Comparison of ENCODE assay signal across 10 mouse cellular contexts in genomic region chr12:85094010-85094409, GRCm38 (mm10). TPM values are rescaled to one million over a fixed set of nuclear protein-coding genes. Genes with fewer than 3 reads are reported as not detected.
DNase-seq lines count a peak whose midpoint lies in the region; ATAC-seq lines count a peak whose summit lies in the region.
"Had no signal": no experiment of that assay in that cellular context is flagged by ENCODE, and none has a peak within 500 bp of the region (broad histone marks: within the 10 kb centered on the region; RNA-seq: fewer than 3 reads in every experiment).

No protein-coding gene starts in this region.

- no peak overlapping the region for H3K4me2 ChIP-seq in heart, embryonic 12.5 days

- WGBS in heart, embryonic 12.5 days: 27% methylated on average over 14 of the region's 14 CpGs

- H3K27me3 ChIP-seq in heart, embryonic 12.5 days (replicated peaks): no peaks in the 10 kb centered on the region

- DNase-seq in adrenal gland, adult (ENCODE audit: inconsistent age in 2 of 2, low spot score in 1 of 2): peak; percentile 21 to 54
- no peak for DNase-seq in adrenal gland, postnatal 4 days (ENCODE audit: low spot score in 2 of 2)
- DNase-seq in urinary bladder, postnatal 14 days (ENCODE audit: low spot score): peak; percentile 61
- DNase-seq in urinary bladder, adult 2 months (ENCODE audit: low spot score): no peak
- DNase-seq in layer of hippocampus, postnatal 10 days (ENCODE audit: low spot score in 2 of 2): peak; percentile 35 to 55
- DNase-seq in spleen, adult 18-20 months: no peak

- no peak overlapping the region for H3K27ac ChIP-seq in heart, embryonic 12.5 days (ENCODE audit: poor library complexity, severe bottlenecking)

- 0 out of 2 replicates have a peak, but pooled peaks cover 1% of the 10 kb centered on the region for H3K9me3 ChIP-seq in heart, embryonic 12.5 days (replicated peaks)

- peaks cover 8% of the 10 kb centered on the region for H3K36me3 ChIP-seq in heart, embryonic 12.5 days

- H3K4me3 ChIP-seq in heart, embryonic 12.5 days: no peak overlapping the region
- H3K4me3 ChIP-seq: erythroblast, embryonic 14.5 days had no signal

- ATAC-seq in heart, embryonic 12.5 days (ENCODE audit: insufficient number of reproducible peaks, low FRiP score): peak; percentile 71; the same call in 1 of the 2 replicates
- ATAC-seq in monocyte, adult 5-6 weeks (replicated peaks; ENCODE audit: insufficient number of reproducible peaks, low FRiP score, low TSS enrichment, poor library complexity, severe bottlenecking): peak; percentile 52

- H3K4me1 ChIP-seq in heart, embryonic 12.5 days (replicated peaks): peaks cover 8% of the 10 kb centered on the region

- H3K9ac ChIP-seq in heart, embryonic 12.5 days: no peak overlapping the region

RNA-seq across cellular contexts. Expression of gene Prox2, which starts 16.5 kb away (rescaled TPM):
- total RNA-seq in adrenal gland, postnatal 4 days (2021): 1 to 10 TPM; 4.8 to 5.5 TPM
- polyA plus RNA-seq in urinary bladder, adult 2 months (2012; rRNA removed): 2.3 and 2.7 TPM in 2 replicates
- 1.1 and 2.8 TPM in 2 replicates for polyA plus RNA-seq in heart, embryonic 12.5 days (2016; fragmentation: Nextera tagmentation; extraction: Ambion mirVana)
- total RNA-seq in layer of hippocampus, postnatal 10 days (2021): 1 to 10 TPM; 1.1 to 1.4 TPM
- 5.0 TPM in 1 of 3 replicates, not detected in the others for total RNA-seq in monocyte, adult 5-6 weeks (2017)

RNA-seq across cellular contexts. Expression of gene Dlst, which starts 16.6 kb away (rescaled TPM):
- 100 to 1,000 TPM; 294 to 319 TPM for total RNA-seq in adrenal gland, postnatal 4 days (2021)
- polyA plus RNA-seq in urinary bladder, adult 2 months (2012; rRNA removed): 128 and 139 TPM in 2 replicates
- 197 and 203 TPM in 2 replicates for polyA plus RNA-seq in heart, embryonic 12.5 days (2016; fragmentation: Nextera tagmentation; extraction: Ambion mirVana)
- 100 to 1,000 TPM; 162 to 167 TPM for total RNA-seq in layer of hippocampus, postnatal 10 days (2021)
- total RNA-seq in monocyte, adult 5-6 weeks (2017): 309 to 346 TPM (median 316 TPM) in 3 replicates

RNA-seq across cellular contexts. Expression of gene Rps6kl1, which starts 57.1 kb away (rescaled TPM):
- total RNA-seq in adrenal gland, postnatal 4 days (2021): 1 to 10 TPM; 3.6 to 3.9 TPM
- 0.32 and 0.34 TPM in 2 replicates for polyA plus RNA-seq in urinary bladder, adult 2 months (2012; rRNA removed)
- 1.2 and 1.6 TPM in 2 replicates for polyA plus RNA-seq in heart, embryonic 12.5 days (2016; fragmentation: Nextera tagmentation; extraction: Ambion mirVana)
- total RNA-seq in layer of hippocampus, postnatal 10 days (2021): 10 to 100 TPM; 41.5 to 48.4 TPM
- total RNA-seq in monocyte, adult 5-6 weeks (2017): 0.19 TPM in 1 of 3 replicates, not detected in the others
- total RNA-seq: neutrophil, adult 5-6 weeks had no signal

Comparison
In these comparisons a context has a peak if more than half of its experiments do, and no peak if none do; other contexts are left out.
1. DNase-seq: peak in adrenal gland, adult (2 of 2), urinary bladder, postnatal 14 days (single experiment) and layer of hippocampus, postnatal 10 days (2 of 2); none in adrenal gland, postnatal 4 days (0 of 2), urinary bladder, adult 2 months (single experiment) and spleen, adult 18-20 months (0 of 2).
2. RNA of gene Rps6kl1, which starts 57.1 kb away (total RNA-seq): 41.5 to 48.4 TPM in layer of hippocampus, postnatal 10 days; 3.6 to 3.9 TPM in adrenal gland, postnatal 4 days and 0.19 TPM in monocyte, adult 5-6 weeks; every median in the first group is over 4 times any median in the second.